Mouse (Mus musculus) heart, embryonic 13.5 days (tissue): Measurements from ENCODE around the gene Syncrip. TPM values are rescaled to one million over a fixed set of nuclear protein-coding genes. Genes with fewer than 3 reads are reported as not detected.
"Not testable (repeated sequence)": the region's sequence is repeated elsewhere in the genome, so short reads cannot be mapped to it uniquely, and the experiment has no call there.

Source experiments
- ATAC-seq: fragments of 200-750 bp; cut with Nextera tagmentation; 2 replicates; pipeline ENCODE4 v1.8.0; 2017; ENCODE audit warnings: moderate TSS enrichment; ENCODE audit not compliant: insufficient number of reproducible peaks, low FRiP score, low TSS enrichment; ENCODE audit errors: extremely low read depth
- H3K27ac ChIP-seq: fragments of 300-500 bp; sonication (generic); replicated peaks from 2 replicates; pipeline ENCODE4 v1.5.1; 2015; ENCODE audit warnings: moderate library complexity, mild to moderate bottlenecking, inconsistent platforms
- H3K27me3 ChIP-seq: fragments of 300-500 bp; sonication (generic); replicated peaks from 2 replicates; pipeline ENCODE4 v1.6.1; 2015; ENCODE audit warnings: mild to moderate bottlenecking, inconsistent platforms
- H3K36me3 ChIP-seq: fragments of 300-500 bp; sonication (generic); 2 replicates; pipeline ENCODE4 v1.6.1; 2015; ENCODE audit warnings: mild to moderate bottlenecking, inconsistent platforms
- H3K4me1 ChIP-seq: fragments of 300-500 bp; sonication (generic); 2 replicates; pipeline ENCODE4 v1.6.1; 2015; ENCODE audit warnings: inconsistent platforms
- H3K4me2 ChIP-seq: fragments of 300-500 bp; sonication (generic); 2 replicates; pipeline ENCODE4 v1.6.1; 2015; ENCODE audit warnings: inconsistent platforms, mild to moderate bottlenecking, moderate library complexity
- H3K4me3 ChIP-seq: fragments of 300-500 bp; sonication (generic); 2 replicates; pipeline ENCODE4 v1.5.1; 2015; ENCODE audit warnings: moderate library complexity, mild to moderate bottlenecking, inconsistent platforms
- H3K9ac ChIP-seq: fragments of 300-500 bp; sonication (generic); 2 replicates; pipeline ENCODE4 v1.6.1; 2015; ENCODE audit warnings: inconsistent platforms, mild to moderate bottlenecking, moderate library complexity
- H3K9me3 ChIP-seq: fragments of 300-500 bp; sonication (generic); 2 replicates; pipeline ENCODE4 v1.6.1; 2016; ENCODE audit warnings: inconsistent platforms
- whole genome bisulfite sequencing: fragments of 180-500 bp; shearing (Covaris S2); methylation state at CpG from one replicate; pipeline ENCODE4 v1.1.7; 2015; ENCODE audit warnings: mixed read lengths; 5-methylcytosine and 5-hydroxymethylcytosine counted together
- polyA plus RNA-seq: library from polyadenylated mRNA; unstranded; fragments of >200 nt; fragmentation: Nextera tagmentation; extraction: Ambion mirVana; gene quantifications from 2 replicates; pipeline ENCODE4 v1.2.1, GENCODE M21; 2015

The Syncrip gene
- polyA plus RNA-seq, result 51.9 and 53.3 TPM in 2 replicates

DNA sequence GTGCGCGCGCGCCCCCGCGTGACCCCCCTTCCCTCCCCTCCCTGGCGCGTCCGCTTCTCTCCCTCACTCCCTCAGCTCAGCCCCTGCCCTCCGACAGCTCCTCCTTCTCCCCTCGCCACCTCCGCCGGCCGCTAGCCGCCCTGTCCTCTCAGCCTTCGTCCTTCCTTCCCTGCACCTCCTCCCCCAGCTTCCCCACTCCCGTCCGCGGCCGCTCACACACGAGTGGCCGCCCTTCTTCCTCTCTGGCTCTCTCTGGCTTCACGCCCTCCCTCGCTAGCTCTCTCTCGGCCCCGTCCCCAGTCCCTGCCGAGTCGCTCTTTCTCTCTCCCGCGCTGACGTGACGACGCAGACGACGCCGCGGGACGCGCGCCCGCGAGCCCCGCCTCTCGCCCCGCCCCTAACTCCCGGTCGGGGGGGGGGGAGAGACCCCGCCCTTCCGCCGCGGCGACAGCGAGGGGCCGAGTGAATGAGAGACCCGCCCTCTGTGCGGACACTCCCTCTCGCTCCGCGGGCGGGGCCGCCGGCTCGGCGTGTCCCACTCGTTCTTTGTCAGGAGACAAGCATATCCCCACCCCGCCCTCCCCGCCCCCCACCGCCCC lies at the start of gene Syncrip:
Gene Syncrip (minus strand): TSS at position 345 of the 599 bp plus-strand sequence.
- peaks cover 33% of the 10 kb centered on the region for H3K4me1 ChIP-seq
- H3K9me3 ChIP-seq, H3K27me3 ChIP-seq: not testable (repeated sequence)
- H3K27ac ChIP-seq, result peak within 1 kb of the TSS; percentile 99
- H3K36me3 ChIP-seq, result peaks cover 25% of the 10 kb centered on the region
- under 1% methylated on average over 38 of the region's 68 CpGs for WGBS
- H3K9ac ChIP-seq, result peak within 1 kb of the TSS; percentile 98
- peak within 1 kb of the TSS; percentile 93 for H3K4me3 ChIP-seq
- peak; percentile 90 for ATAC-seq
- H3K4me2 ChIP-seq, result peak within 1 kb of the TSS; percentile 87

DNA sequence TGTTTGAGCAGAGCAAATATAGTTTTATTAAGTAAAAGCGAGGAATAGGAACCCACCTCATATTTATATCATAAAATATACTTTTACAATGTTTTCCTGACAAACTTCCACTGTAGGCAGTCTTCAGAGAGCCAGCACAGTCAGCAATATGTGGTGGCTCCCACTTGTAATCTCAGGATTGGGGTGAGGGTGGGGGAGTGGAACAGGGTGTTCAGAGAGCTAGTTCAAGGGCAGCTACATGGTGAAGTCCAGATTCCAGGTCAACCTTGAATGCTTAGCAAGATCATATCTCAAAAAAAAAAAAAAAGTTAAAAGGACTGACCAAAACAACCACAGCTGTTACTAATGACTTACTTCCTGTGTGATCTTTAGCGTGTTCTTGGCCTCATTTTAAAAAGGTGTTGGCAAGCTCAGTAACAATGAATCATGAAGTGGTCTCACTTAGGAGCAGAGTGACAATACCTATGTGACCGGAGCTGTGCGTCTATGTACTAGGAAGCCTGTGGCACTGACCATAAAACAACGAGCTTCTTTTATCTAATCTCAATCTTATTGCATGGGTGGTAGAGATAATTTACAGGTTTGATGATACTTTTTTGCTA lies 47.7 kb upstream of the Syncrip start:
- H3K4me1 ChIP-seq, result peaks cover 5% of the 10 kb centered on the region; the same call in 1 of the 2 replicates
- 60% methylated on average over 5 of the region's 5 CpGs for WGBS
- no peak overlapping the region for H3K4me2 ChIP-seq
- H3K27ac ChIP-seq, result no peak overlapping the region
- H3K9me3 ChIP-seq, result no peaks in the 10 kb centered on the region
- no peak for ATAC-seq
- H3K27me3 ChIP-seq, result no peaks in the 10 kb centered on the region
- no peak overlapping the region for H3K9ac ChIP-seq
- no peaks in the 10 kb centered on the region for H3K36me3 ChIP-seq
- no peak overlapping the region for H3K4me3 ChIP-seq

GRCm38 (mm10) chr9:88529571-88529970 lies 47.2 kb upstream of the Syncrip start:
- no peaks in the 10 kb centered on the region for H3K27me3 ChIP-seq
- ATAC-seq, result no peak
- no peak overlapping the region for H3K9ac ChIP-seq

DNA sequence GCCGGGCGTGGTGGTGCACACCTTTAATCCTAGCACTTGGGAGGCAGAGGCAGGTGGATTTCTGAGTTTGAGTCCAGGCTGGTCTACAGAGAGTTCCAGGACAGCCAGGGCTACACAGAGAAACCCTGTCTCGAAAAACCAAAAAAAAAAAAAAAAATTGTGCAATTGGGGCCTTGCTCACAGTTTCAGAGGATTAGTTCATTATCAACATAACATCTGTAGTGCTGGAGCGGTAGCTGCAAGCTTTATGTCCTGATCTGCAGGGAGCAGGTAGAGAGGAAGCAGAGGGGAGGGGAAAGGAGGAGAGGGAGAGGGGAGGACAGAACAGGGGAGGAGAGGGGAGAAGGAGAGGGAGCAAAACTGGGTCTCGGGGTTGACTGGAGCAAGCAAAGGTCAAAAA lies 46.4 kb upstream of the Syncrip start:
- no peaks in the 10 kb centered on the region for H3K36me3 ChIP-seq
- no peak overlapping the region for H3K4me3 ChIP-seq
- no peaks in the 10 kb centered on the region for H3K27me3 ChIP-seq
- no peak for ATAC-seq
- no peaks in the 10 kb centered on the region for H3K9me3 ChIP-seq
- 83% methylated on average over 5 of the region's 5 CpGs for WGBS
- H3K4me2 ChIP-seq, result no peak overlapping the region
- H3K9ac ChIP-seq, result no peak overlapping the region
- H3K27ac ChIP-seq, result no peak overlapping the region
- peaks cover 5% of the 10 kb centered on the region; the same call in 1 of the 2 replicates for H3K4me1 ChIP-seq

More at GRCm38 (mm10) chr9:88529571-88529970, 47.2 kb upstream of the Syncrip start:
- no peaks in the 10 kb centered on the region for H3K9me3 ChIP-seq
- no peak overlapping the region for H3K4me3 ChIP-seq
- H3K27ac ChIP-seq, result no peak overlapping the region
- no peaks in the 10 kb centered on the region for H3K36me3 ChIP-seq
- H3K4me1 ChIP-seq, result peaks cover 5% of the 10 kb centered on the region; the same call in 1 of the 2 replicates
- no peak overlapping the region for H3K4me2 ChIP-seq
- WGBS, result 75% methylated on average over 3 of the region's 3 CpGs

DNA sequence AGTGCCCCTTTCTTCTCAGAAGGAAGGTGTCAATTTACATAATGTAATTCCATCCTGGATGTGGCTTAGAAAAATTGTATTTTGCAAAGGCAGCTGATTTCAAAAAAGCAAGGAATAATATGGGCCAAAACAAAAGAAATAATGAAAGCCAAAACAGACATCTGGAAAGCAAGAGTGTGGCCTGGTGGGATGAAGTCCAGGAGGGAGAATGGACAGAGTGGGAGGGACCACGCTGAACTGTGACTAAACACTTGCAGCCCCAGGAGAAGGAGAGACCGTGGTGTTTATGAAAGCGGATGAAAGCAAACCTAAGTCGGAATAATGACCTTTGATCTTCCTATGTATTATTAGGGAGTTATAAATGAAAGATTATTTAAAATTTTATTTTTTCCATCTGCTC lies 45.6 kb upstream of the Syncrip start:
- Histone ChIP-seq H3K4me3 (no peak overlapping the region), H3K36me3 (no peaks in the 10 kb centered on the region), H3K27ac (no peak overlapping the region), H3K4me1 (0 out of 2 replicates have a peak, but pooled peaks cover 5% of the 10 kb centered on the region), H3K27me3 (no peaks in the 10 kb centered on the region), H3K9ac (no peak overlapping the region), H3K4me2 (no peak overlapping the region), H3K9me3 (no peaks in the 10 kb centered on the region)
- no peak for ATAC-seq
- 87% methylated on average over 4 of the region's 4 CpGs for WGBS

DNA sequence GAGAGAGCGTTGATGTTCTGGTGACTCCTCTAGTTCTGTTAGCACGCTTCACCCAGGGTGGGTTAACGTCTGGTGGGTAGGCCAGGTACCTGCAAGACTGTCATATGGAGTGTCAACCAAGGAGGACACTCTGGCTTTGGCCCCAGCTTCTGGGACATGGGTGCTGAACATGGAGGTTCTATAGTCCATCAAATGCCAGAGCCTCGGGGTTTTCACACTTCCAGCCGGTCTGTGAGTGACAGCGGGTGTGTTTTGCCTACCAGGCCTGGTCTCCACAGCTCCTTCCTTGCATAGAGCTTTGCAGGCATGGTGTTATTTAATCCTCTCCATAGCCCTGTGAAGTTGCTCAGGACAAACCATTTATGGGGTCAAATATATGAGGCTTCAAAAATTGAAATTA lies 43.0 kb upstream of the Syncrip start:
- no peak for ATAC-seq
- no peak overlapping the region for H3K4me3 ChIP-seq
- H3K4me2 ChIP-seq, result no peak overlapping the region
- H3K27me3 ChIP-seq, result no peaks in the 10 kb centered on the region
- H3K9ac ChIP-seq, result no peak overlapping the region
- H3K9me3 ChIP-seq, result no peaks in the 10 kb centered on the region
- peaks cover 10% of the 10 kb centered on the region for H3K36me3 ChIP-seq
- H3K27ac ChIP-seq, result no peak overlapping the region
- peaks cover 16% of the 10 kb centered on the region for H3K4me1 ChIP-seq
- WGBS, result 87% methylated on average over 6 of the region's 6 CpGs

GRCm38 (mm10) chr9:88524796-88525195 lies 42.4 kb upstream of the Syncrip start:
- Histone ChIP-seq H3K4me2 (no peak overlapping the region), H3K4me3 (no peak overlapping the region), H3K27ac (no peak overlapping the region), H3K9ac (no peak overlapping the region), H3K27me3 (no peaks in the 10 kb centered on the region), H3K36me3 (peaks cover 15% of the 10 kb centered on the region), H3K4me1 (peaks cover 20% of the 10 kb centered on the region), H3K9me3 (no peaks in the 10 kb centered on the region)
- WGBS, result 72% methylated on average over 3 of the region's 3 CpGs
- ATAC-seq, result no peak

DNA sequence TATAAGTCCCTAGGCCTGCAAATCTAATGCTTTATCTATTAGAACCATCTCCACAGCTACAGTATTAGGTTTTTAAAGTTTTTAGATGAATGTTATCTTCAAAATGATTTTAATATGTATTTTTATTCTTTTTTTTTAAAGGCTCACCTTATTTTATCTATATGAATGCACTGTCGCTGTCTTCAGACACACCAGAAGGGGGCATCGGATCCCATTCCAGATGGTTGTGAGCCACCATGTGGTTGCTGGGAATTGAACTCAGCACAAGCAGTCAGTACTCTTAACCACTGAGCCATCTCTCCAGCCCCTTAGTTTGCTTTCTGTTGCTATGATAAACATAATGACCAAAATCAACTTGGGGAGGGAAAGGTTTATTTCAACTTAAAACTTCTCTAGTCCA lies 42.0 kb upstream of the Syncrip start:
- H3K9ac ChIP-seq, result no peak overlapping the region
- no peak overlapping the region for H3K27ac ChIP-seq
- WGBS, result 93% methylated on average over 2 of the region's 2 CpGs
- H3K9me3 ChIP-seq, result no peaks in the 10 kb centered on the region
- H3K4me1 ChIP-seq, result peaks cover 24% of the 10 kb centered on the region
- H3K36me3 ChIP-seq, result peaks cover 20% of the 10 kb centered on the region
- H3K27me3 ChIP-seq, result no peaks in the 10 kb centered on the region
- H3K4me3 ChIP-seq, result no peak overlapping the region
- ATAC-seq, result no peak
- H3K4me2 ChIP-seq, result no peak overlapping the region

DNA sequence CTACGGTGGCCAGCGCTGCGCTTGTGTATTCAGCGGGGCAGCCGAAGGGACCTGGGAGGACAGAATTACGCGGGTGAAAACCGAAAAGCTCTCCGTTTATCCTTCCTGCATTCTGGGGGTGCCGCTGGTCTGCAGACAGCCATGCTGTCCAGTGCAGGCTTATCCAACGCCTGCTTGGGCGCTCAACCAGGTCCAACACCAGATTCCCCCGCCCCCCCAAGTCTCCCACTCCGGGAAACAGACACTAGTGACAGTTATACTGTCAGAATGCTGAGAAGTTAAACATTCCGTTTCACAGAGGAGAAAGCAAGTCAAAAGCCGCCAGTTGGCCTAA lies 40.9 kb upstream of the Syncrip start:
- H3K4me3 ChIP-seq, result peak overlapping the region; percentile 89
- peaks cover 28% of the 10 kb centered on the region for H3K4me1 ChIP-seq
- H3K27me3 ChIP-seq, result no peaks in the 10 kb centered on the region
- peak overlapping the region; percentile 79 for H3K4me2 ChIP-seq
- H3K9me3 ChIP-seq, result no peaks in the 10 kb centered on the region
- peaks cover 20% of the 10 kb centered on the region for H3K36me3 ChIP-seq
- under 1% methylated on average over 16 of the region's 16 CpGs for WGBS
- H3K9ac ChIP-seq, result peak overlapping the region; percentile 84
- no peak; the same call in 1 of the 2 replicates for ATAC-seq
- peak overlapping the region; percentile 86 for H3K27ac ChIP-seq

DNA sequence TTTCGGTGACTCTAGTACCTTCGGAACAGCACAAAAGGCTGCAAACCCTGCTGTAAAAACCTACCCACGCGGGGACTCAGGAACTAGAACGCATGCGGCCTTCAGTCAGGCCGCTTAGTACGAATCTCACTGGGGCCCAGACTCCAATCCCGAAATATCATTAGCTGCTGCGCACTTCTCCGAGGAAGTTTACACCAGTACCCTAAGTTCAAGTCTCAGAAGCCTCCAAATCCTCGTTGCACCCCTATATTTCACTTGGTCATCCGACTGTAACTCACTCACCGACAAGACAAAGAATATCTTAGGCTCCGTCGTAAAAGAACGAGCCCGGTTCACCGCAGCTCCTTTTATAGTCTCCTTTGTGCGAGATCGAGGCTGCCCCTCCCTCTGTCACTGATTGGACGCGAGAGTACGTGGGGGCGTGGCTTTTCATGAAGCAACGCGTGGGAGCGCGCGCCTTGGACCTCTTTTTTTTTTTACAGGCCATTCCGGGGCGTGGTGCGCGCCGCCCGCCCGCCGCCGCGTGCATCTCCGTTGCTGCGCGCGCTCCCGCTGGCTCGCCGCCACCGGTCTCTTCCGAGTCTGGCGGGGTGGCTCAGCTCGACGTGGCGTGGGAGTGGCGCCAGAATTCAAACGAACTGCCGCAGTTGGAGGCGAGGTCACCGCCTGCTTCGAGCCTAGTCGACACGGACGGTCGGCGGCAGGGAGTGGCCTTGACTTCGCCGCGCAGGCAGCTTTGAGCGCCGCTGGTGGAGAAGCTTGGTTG lies 40.4 kb upstream of the Syncrip start:
- peak overlapping the region; percentile 89 for H3K4me3 ChIP-seq
- under 1% methylated on average over 69 of the region's 69 CpGs for WGBS
- H3K4me1 ChIP-seq, result peaks cover 28% of the 10 kb centered on the region
- peak overlapping the region; percentile 99 for H3K9ac ChIP-seq
- H3K36me3 ChIP-seq, result peaks cover 20% of the 10 kb centered on the region
- no peaks in the 10 kb centered on the region for H3K27me3 ChIP-seq
- ATAC-seq, result peak; percentile 90
- peak overlapping the region; percentile 91 for H3K27ac ChIP-seq
- H3K9me3 ChIP-seq, result no peaks in the 10 kb centered on the region
- H3K4me2 ChIP-seq, result peak overlapping the region; percentile 79

DNA sequence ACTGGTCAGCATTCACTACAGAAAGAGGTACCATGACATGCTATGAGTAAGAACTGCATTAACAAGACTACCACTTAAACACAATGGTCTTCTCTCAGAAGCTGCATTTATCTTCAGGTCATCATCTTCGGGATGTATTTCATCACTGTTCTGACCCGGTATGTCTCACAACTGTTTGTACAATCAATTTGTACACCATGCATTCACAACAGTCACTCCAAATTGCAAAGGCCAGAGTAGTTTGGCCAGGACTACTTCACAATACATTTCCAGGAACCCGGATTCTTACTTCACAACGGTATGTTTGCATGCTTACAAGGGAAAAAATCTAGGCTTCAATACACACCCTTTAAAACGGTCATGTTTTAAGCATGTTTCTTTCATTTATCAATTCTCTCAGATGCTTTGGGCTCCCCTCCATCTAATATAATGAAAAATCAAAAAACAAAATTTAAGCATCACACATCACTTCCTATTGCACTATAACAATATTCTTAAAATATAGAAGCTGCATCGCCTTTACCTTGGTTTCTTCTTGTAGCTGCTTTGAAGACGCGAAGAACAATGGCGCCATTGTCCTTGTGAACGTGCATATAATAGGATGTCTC lies 39.7 kb upstream of the Syncrip start:
- Histone ChIP-seq H3K36me3 (peaks cover 20% of the 10 kb centered on the region), H3K4me3 (peak overlapping the region; percentile 89), H3K27ac (peak overlapping the region; percentile 91), H3K27me3 (no peaks in the 10 kb centered on the region), H3K4me1 (peaks cover 28% of the 10 kb centered on the region), H3K9ac (peak overlapping the region; percentile 99), H3K4me2 (peak overlapping the region; percentile 79), H3K9me3 (no peaks in the 10 kb centered on the region)
- under 1% methylated on average over 10 of the region's 10 CpGs for WGBS
- no peak for ATAC-seq
